Mouse (Mus musculus) stomach, postnatal 0 days (tissue): ENCODE measurements around the gene Ola1. TPM values are rescaled to one million over a fixed set of nuclear protein-coding genes. Genes with fewer than 3 reads are reported as not detected.
A peak's percentile ranks its signal among the peaks of the same experiment; 100 is the strongest.

Experiments
- ATAC-seq: fragments of 200-750 bp; cut with Nextera tagmentation; 2 replicates; pipeline ENCODE4 v1.8.0; 2017; ENCODE audit not compliant: low FRiP score, low TSS enrichment
- DNase-seq: peaks from one replicate; pipeline ENCODE4 v3.0.0-alpha.2; 2016; ENCODE audit warnings: low spot score
- H3K27ac ChIP-seq: fragments of 300-500 bp; sonication (generic); replicated peaks from 2 replicates; pipeline ENCODE4 v1.5.1; 2014; ENCODE audit warnings: mild to moderate bottlenecking, control low read depth
- H3K27me3 ChIP-seq: fragments of 300-500 bp; sonication (generic); 2 replicates; pipeline ENCODE4 v1.6.1; 2014; ENCODE audit warnings: low read length; ENCODE audit not compliant: control insufficient read depth, insufficient read depth
- H3K36me3 ChIP-seq: fragments of 300-500 bp; sonication (generic); 2 replicates; pipeline ENCODE4 v1.6.1; 2014; ENCODE audit warnings: low read length, mixed read lengths; ENCODE audit not compliant: control insufficient read depth, insufficient read depth
- H3K4me1 ChIP-seq: fragments of 300-500 bp; sonication (generic); replicated peaks from 2 replicates; pipeline ENCODE4 v1.6.1; 2014; ENCODE audit warnings: antibody characterized with exemption; ENCODE audit not compliant: control insufficient read depth, insufficient read depth
- H3K4me2 ChIP-seq: fragments of 300-500 bp; sonication (generic); replicated peaks from 2 replicates; pipeline ENCODE4 v1.6.1; 2014; ENCODE audit warnings: low read depth, mild to moderate bottlenecking, control low read depth, moderate library complexity
- H3K4me3 ChIP-seq: fragments of 300-500 bp; sonication (generic); 2 replicates; pipeline ENCODE4 v1.5.1; 2014; ENCODE audit warnings: low read depth, low read length, control low read depth
- H3K9ac ChIP-seq: fragments of 300-500 bp; sonication (generic); 2 replicates; pipeline ENCODE4 v1.6.1; 2014; ENCODE audit warnings: mild to moderate bottlenecking, low read length, control low read depth, mixed read lengths
- H3K9me3 ChIP-seq: fragments of 300-500 bp; sonication (generic); 2 replicates; pipeline ENCODE4 v1.6.1; 2016; ENCODE audit warnings: low read length; ENCODE audit not compliant: control insufficient read depth
- CTCF ChIP-seq: IDR thresholded peaks from 2 replicates; pipeline ENCODE4 v1.5.1; 2016; ENCODE audit warnings: antibody characterized with exemption, low read depth, mild to moderate bottlenecking, moderate library complexity
- EP300 ChIP-seq: optimal IDR thresholded peaks from 2 replicates; pipeline ENCODE3; 2016; ENCODE audit warnings: antibody characterized with exemption
- WGBS: fragments of 180-500 bp; shearing (Covaris S2); extraction: QIAGEN DNeasy Blood & Tissue Kit; methylation state at CpG from one replicate; pipeline ENCODE4 v1.1.7; 2014; 5-methylcytosine and 5-hydroxymethylcytosine counted together
- polyA plus RNA-seq: library from polyadenylated mRNA; unstranded; fragments of >200 nt; fragmentation: Nextera tagmentation; extraction: Ambion mirVana; gene quantifications from 2 replicates; pipeline ENCODE4 v1.2.1, GENCODE M21; 2015

The Ola1 gene
- polyA plus RNA-seq, 1 experiment from 2014 or later, result 62.4 TPM

DNA sequence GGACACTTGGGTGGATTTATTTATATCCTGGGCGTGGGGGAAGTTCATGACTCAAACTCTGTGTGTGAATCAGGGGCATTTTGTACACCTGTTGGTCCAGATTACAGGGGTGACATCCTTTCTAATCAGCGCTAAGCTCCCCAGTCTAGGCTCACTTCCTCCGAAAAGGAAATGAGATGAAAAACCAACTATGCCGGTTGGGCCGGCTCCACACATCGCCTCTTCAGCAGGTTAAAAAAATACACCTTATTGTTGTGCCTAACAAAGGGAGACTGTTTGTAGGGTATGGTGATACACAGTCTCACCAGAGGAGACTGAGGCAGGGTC is 158.5 kb downstream of the Ola1 start:
- TF ChIP-seq CTCF, result no peak
- peak; percentile 82 for TF ChIP-seq EP300
- WGBS, result 47% methylated on average over 6 of the region's 6 CpGs
- Histone ChIP-seq H3K4me3 (no peak overlapping the region), H3K4me1 (0 out of 2 replicates have a peak, but pooled peaks cover 3% of the 10 kb centered on the region), H3K36me3 (no peaks in the 10 kb centered on the region), H3K4me2 (no peak overlapping the region), H3K27ac (no peak overlapping the region), H3K9me3 (no peaks in the 10 kb centered on the region), H3K27me3 (no peaks in the 10 kb centered on the region), H3K9ac (no peak overlapping the region)
- ATAC-seq (peak; percentile 70; the same call in 1 of the 2 replicates), DNase-seq (peak; percentile 53)

DNA sequence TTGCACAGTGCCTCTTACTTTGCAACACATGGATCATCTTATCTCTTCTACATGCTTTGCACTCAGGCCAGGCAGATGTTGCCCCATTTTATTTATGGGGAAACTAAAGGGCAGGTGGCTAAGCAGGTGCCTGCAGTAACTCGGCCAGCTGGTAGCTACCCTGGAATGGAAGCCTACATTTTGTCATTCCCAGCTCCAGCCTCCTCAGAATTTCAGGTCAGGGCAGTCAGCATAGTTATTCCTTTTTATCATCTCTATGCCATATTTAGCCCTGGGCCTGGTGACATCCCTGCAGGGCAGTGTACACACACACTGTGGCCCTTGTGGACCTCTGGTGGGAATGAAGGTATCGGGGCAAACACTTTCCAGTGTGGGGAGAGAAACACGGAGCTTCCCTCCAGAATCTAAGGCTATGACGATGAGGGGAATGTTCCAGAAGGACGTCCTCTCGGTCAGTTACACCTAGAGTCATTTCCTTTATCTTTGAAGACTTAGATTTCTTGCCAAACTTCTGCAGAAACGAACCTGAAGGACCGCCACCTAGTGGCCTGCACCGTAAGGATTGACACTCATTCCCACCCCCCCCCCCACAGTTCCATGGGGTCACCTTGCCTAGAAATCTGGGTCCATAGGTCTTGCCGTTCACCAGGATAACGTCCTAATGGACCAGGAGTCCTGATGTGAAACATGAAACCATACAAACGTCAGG is 159.0 kb downstream of the Ola1 start:
- DNase-seq (peak; percentile 75), ATAC-seq (peak; percentile 68)
- H3K36me3 ChIP-seq, result no peaks in the 10 kb centered on the region
- H3K4me3 ChIP-seq, result no peak overlapping the region
- no peaks in the 10 kb centered on the region for H3K27me3 ChIP-seq
- no peaks in the 10 kb centered on the region for H3K9me3 ChIP-seq
- TF ChIP-seq CTCF, result peak; percentile 75
- no peak for TF ChIP-seq EP300
- H3K4me2 ChIP-seq, result peak overlapping the region; percentile 18; the same call in 1 of the 2 replicates
- WGBS, result 27% methylated on average over 12 of the region's 12 CpGs
- H3K9ac ChIP-seq, result no peak overlapping the region
- H3K4me1 ChIP-seq, result 0 out of 2 replicates have a peak, but pooled peaks cover 3% of the 10 kb centered on the region
- peak overlapping the region; percentile 70; the same call in 1 of the 2 replicates for H3K27ac ChIP-seq

- WGBS, result 83% methylated on average over 1 of the region's 1 CpGs
- no peak for DNase-seq
- H3K4me2 ChIP-seq, result peak overlapping the region; percentile 20; the same call in 1 of the 2 replicates
Measured at GRCm38 (mm10) chr2:73058344-73058743, 160.4 kb downstream of the Ola1 start.

GRCm38 (mm10) chr2:73057589-73057988 is 161.1 kb downstream of the Ola1 start:
- TF ChIP-seq CTCF, result no peak
- TF ChIP-seq EP300, result no peak
- no peak overlapping the region for H3K4me3 ChIP-seq
- H3K4me1 ChIP-seq, result 0 out of 2 replicates have a peak, but pooled peaks cover 3% of the 10 kb centered on the region
- H3K9ac ChIP-seq, result no peak overlapping the region
- no peak for DNase-seq
- no peak overlapping the region for H3K27ac ChIP-seq
- ATAC-seq, result no peak
- no peaks in the 10 kb centered on the region for H3K27me3 ChIP-seq
- no peaks in the 10 kb centered on the region for H3K36me3 ChIP-seq
- 92% methylated on average over 2 of the region's 2 CpGs for WGBS
- no peaks in the 10 kb centered on the region for H3K9me3 ChIP-seq
- H3K4me2 ChIP-seq, result no peak overlapping the region

More at GRCm38 (mm10) chr2:73058344-73058743, 160.4 kb downstream of the Ola1 start:
- H3K4me1 ChIP-seq, result 0 out of 2 replicates have a peak, but pooled peaks cover 3% of the 10 kb centered on the region
- H3K9ac ChIP-seq, result no peak overlapping the region
- no peak overlapping the region for H3K4me3 ChIP-seq
- no peak overlapping the region for H3K27ac ChIP-seq
- TF ChIP-seq CTCF (no peak), EP300 (no peak)
- H3K9me3 ChIP-seq, result no peaks in the 10 kb centered on the region
- ATAC-seq, result no peak
- no peaks in the 10 kb centered on the region for H3K36me3 ChIP-seq
- no peaks in the 10 kb centered on the region for H3K27me3 ChIP-seq

GRCm38 (mm10) chr2:73056090-73056956 is 162.4 kb downstream of the Ola1 start:
- Histone ChIP-seq H3K27me3 (no peaks in the 10 kb centered on the region), H3K36me3 (no peaks in the 10 kb centered on the region), H3K4me3 (no peak overlapping the region), H3K4me2 (peak overlapping the region; percentile 25), H3K9me3 (no peaks in the 10 kb centered on the region), H3K27ac (peak overlapping the region; percentile 79), H3K9ac (no peak overlapping the region), H3K4me1 (0 out of 2 replicates have a peak, but pooled peaks cover 3% of the 10 kb centered on the region)
- ATAC-seq (peak; percentile 82), DNase-seq (peak; percentile 60)
- no peak for TF ChIP-seq CTCF
- no peak for TF ChIP-seq EP300
- WGBS, result 62% methylated on average over 17 of the region's 17 CpGs
